Comparison of ENCODE assay signal across 27 mouse cellular contexts in the genomic region with DNA sequence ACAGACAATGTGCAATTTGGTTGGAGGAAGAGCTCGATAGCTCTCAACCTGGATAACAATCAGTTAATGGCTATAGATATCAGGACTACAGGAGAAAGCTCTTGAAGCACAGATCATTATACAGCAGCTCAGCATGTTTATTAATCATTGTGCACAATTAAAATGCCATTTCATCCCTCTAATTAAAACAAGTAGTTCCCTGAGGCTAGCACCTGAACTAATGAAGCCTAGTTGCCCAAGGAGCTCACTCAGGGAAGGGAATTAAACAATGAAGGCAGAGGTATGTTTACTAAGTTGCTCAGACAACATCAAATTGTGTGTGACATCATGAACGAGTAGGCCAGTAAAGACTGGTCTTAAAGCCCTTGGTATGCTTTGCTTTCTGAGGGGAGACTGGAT.
A peak's percentile ranks its signal among the peaks of the same experiment; 100 is the strongest.
DNase-seq lines count a peak whose midpoint lies in the region; ATAC-seq and TF ChIP-seq lines count a peak whose summit lies in the region.
"Had no signal": no experiment of that assay in that cellular context is flagged by ENCODE, and none has a peak within 500 bp of the region (broad histone marks: within the 10 kb centered on the region; RNA-seq: fewer than 3 reads in every experiment).

No protein-coding gene starts in this region.

- no peak overlapping the region for H3K9ac ChIP-seq in midbrain, embryonic 13.5 days (replicated peaks)
- no peak overlapping the region for H3K9ac ChIP-seq in forebrain, embryonic 13.5 days
- H3K9ac ChIP-seq in forebrain, postnatal 0 days = no peak overlapping the region
- no peak overlapping the region for H3K9ac ChIP-seq in midbrain, embryonic 16.5 days (ENCODE audit: low read depth, low read length)
- H3K9ac ChIP-seq: embryonic facial prominence, embryonic 15.5 days; kidney, embryonic 15.5 days; limb, embryonic 13.5 days; liver, embryonic 12.5 days; midbrain, embryonic 12.5 days had no signal

- H3K27ac ChIP-seq in midbrain, embryonic 13.5 days = no peak overlapping the region
- no peak overlapping the region for H3K27ac ChIP-seq in midbrain, embryonic 10.5 days (replicated peaks)
- H3K27ac ChIP-seq in forebrain, embryonic 13.5 days = no peak overlapping the region
- no peak overlapping the region for H3K27ac ChIP-seq in forebrain, postnatal 0 days (ENCODE audit: low read depth, low read length)
- H3K27ac ChIP-seq in midbrain, embryonic 16.5 days (ENCODE audit: low read length) = no peak overlapping the region
- H3K27ac ChIP-seq in left cerebral cortex, adult 2 months = no peak overlapping the region
- no peak overlapping the region for H3K27ac ChIP-seq in cerebellum, adult 2 months (ENCODE audit: insufficient read depth, low read length)
- H3K27ac ChIP-seq: embryonic facial prominence, embryonic 15.5 days; heart, embryonic 10.5 days; kidney, embryonic 15.5 days; limb, embryonic 13.5 days; liver, embryonic 12.5 days; midbrain, embryonic 12.5 days had no signal

- intact Hi-C loops in left cerebral cortex, adult 2 months (cut with DNase I) = no loop called here
- intact Hi-C loops in gastrocnemius, postnatal 36 days (cut with DNase I) = no loop called here

- no peak overlapping the region for H3K4me2 ChIP-seq in midbrain, embryonic 13.5 days (replicated peaks)
- H3K4me2 ChIP-seq in forebrain, embryonic 13.5 days = no peak overlapping the region
- no peak overlapping the region for H3K4me2 ChIP-seq in forebrain, postnatal 0 days (ENCODE audit: low read depth)
- no peak overlapping the region for H3K4me2 ChIP-seq in midbrain, embryonic 16.5 days (ENCODE audit: low read length)
- H3K4me2 ChIP-seq: embryonic facial prominence, embryonic 15.5 days; kidney, embryonic 15.5 days; limb, embryonic 13.5 days; liver, embryonic 12.5 days; midbrain, embryonic 12.5 days had no signal

- 62% methylated on average over 2 of the region's 2 CpGs for WGBS in midbrain, embryonic 13.5 days
- 82% methylated on average over 2 of the region's 2 CpGs for WGBS in midbrain, embryonic 10.5 days
- WGBS in forebrain, embryonic 13.5 days = 17% methylated on average over 2 of the region's 2 CpGs
- 29% methylated on average over 2 of the region's 2 CpGs for WGBS in forebrain, postnatal 0 days
- 56% methylated on average over 2 of the region's 2 CpGs for WGBS in midbrain, embryonic 16.5 days
- 88% methylated on average over 2 of the region's 2 CpGs for WGBS in cerebellum, adult 2 months

- no peaks in the 10 kb centered on the region for H3K27me3 ChIP-seq in midbrain, embryonic 13.5 days
- H3K27me3 ChIP-seq in midbrain, embryonic 10.5 days (ENCODE audit: low read depth, poor library complexity, severe bottlenecking) = no peaks in the 10 kb centered on the region
- H3K27me3 ChIP-seq in forebrain, embryonic 13.5 days = peaks cover 8% of the 10 kb centered on the region
- no peaks in the 10 kb centered on the region for H3K27me3 ChIP-seq in forebrain, postnatal 0 days (ENCODE audit: insufficient read depth, low read length)
- no peaks in the 10 kb centered on the region for H3K27me3 ChIP-seq in midbrain, embryonic 16.5 days (ENCODE audit: control insufficient read depth, insufficient read depth, low read depth, low read length)
- no peaks in the 10 kb centered on the region for H3K27me3 ChIP-seq in cerebellum, adult 2 months (ENCODE audit: control insufficient read depth, insufficient read depth, low read length)
- H3K27me3 ChIP-seq: CH12.LX; embryonic facial prominence, embryonic 15.5 days; kidney, embryonic 15.5 days; limb, embryonic 13.5 days; liver, embryonic 12.5 days; midbrain, embryonic 12.5 days; Patski had no signal

- TF ChIP-seq CTCF in forebrain, postnatal 0 days (IDR thresholded peaks at IDR 0.05; ENCODE audit: low read depth) = no peak
- TF ChIP-seq CTCF in left cerebral cortex, adult 2 months (IDR thresholded peaks at IDR 0.05) = no peak
- TF ChIP-seq CTCF in cerebellum, adult 2 months (IDR thresholded peaks at IDR 0.05; ENCODE audit: borderline replicate concordance, insufficient read depth, low read depth, low read length) = no peak

- peak; percentile 70; the same call in 1 of the 2 replicates for ATAC-seq in midbrain, embryonic 13.5 days
- ATAC-seq in forebrain, embryonic 13.5 days = peak; percentile 79
- ATAC-seq in forebrain, postnatal 0 days = no peak
- peak; percentile 58; the same call in 1 of the 2 replicates for ATAC-seq in midbrain, embryonic 16.5 days
- ATAC-seq: intestine, postnatal 0 days; liver, embryonic 12.5 days; Patski had no signal

- H3K36me3 ChIP-seq in midbrain, embryonic 13.5 days = no peaks in the 10 kb centered on the region
- no peaks in the 10 kb centered on the region for H3K36me3 ChIP-seq in midbrain, embryonic 10.5 days
- H3K36me3 ChIP-seq in forebrain, embryonic 13.5 days (ENCODE audit: poor library complexity, severe bottlenecking) = no peaks in the 10 kb centered on the region
- no peaks in the 10 kb centered on the region for H3K36me3 ChIP-seq in forebrain, postnatal 0 days (ENCODE audit: insufficient read depth)
- H3K36me3 ChIP-seq in midbrain, embryonic 16.5 days (ENCODE audit: control insufficient read depth, insufficient read depth, low read length) = no peaks in the 10 kb centered on the region
- H3K36me3 ChIP-seq: embryonic facial prominence, embryonic 15.5 days; G1E; heart, embryonic 10.5 days; kidney, embryonic 15.5 days; limb, embryonic 13.5 days; liver, embryonic 12.5 days; midbrain, embryonic 12.5 days had no signal

- H3K9me3 ChIP-seq in midbrain, embryonic 13.5 days = no peaks in the 10 kb centered on the region
- no peaks in the 10 kb centered on the region for H3K9me3 ChIP-seq in midbrain, embryonic 10.5 days (replicated peaks)
- no peaks in the 10 kb centered on the region for H3K9me3 ChIP-seq in forebrain, embryonic 13.5 days (replicated peaks)
- H3K9me3 ChIP-seq in forebrain, postnatal 0 days (ENCODE audit: low read length) = no peaks in the 10 kb centered on the region
- H3K9me3 ChIP-seq in midbrain, embryonic 16.5 days (replicated peaks; ENCODE audit: control insufficient read depth, low read length, poor library complexity, severe bottlenecking) = no peaks in the 10 kb centered on the region
- H3K9me3 ChIP-seq: embryonic facial prominence, embryonic 15.5 days; G1E; heart, embryonic 10.5 days; kidney, embryonic 15.5 days; limb, embryonic 13.5 days; liver, embryonic 12.5 days; midbrain, embryonic 12.5 days had no signal

- no peak for DNase-seq in midbrain, embryonic 10.5 days (ENCODE audit: low spot score)
- DNase-seq in forebrain, postnatal 0 days = peak; percentile 7
- DNase-seq in left cerebral cortex, adult 2 months (ENCODE audit: extremely low spot score in 1 of 2, low spot score in 2 of 2) = no peak
- DNase-seq in gastrocnemius, postnatal 36 days = no peak
- no peak for DNase-seq in cerebellum, adult 2 months
- DNase-seq: adrenal gland, adult 2 months; B cell, adult 2 months; cerebellum, adult 9-10 months; kidney, postnatal 36 days; lung, adult 18-20 months; lung, postnatal 10 days; right cerebral cortex, adult 18-20 months; right cerebral cortex, postnatal 4 days; thymus, postnatal 14 days had no signal

- TF ChIP-seq POLR2A in cerebellum, adult 2 months (IDR thresholded peaks at IDR 0.05; ENCODE audit: borderline replicate concordance, insufficient read depth, low read length) = no peak

- H3K4me3 ChIP-seq in midbrain, embryonic 13.5 days (replicated peaks) = no peak overlapping the region
- no peak overlapping the region for H3K4me3 ChIP-seq in midbrain, embryonic 10.5 days
- H3K4me3 ChIP-seq in forebrain, embryonic 13.5 days = no peak overlapping the region
- H3K4me3 ChIP-seq in forebrain, postnatal 0 days (ENCODE audit: low read depth, low read length) = no peak overlapping the region
- H3K4me3 ChIP-seq in midbrain, embryonic 16.5 days (ENCODE audit: low read depth, low read length) = no peak overlapping the region
- H3K4me3 ChIP-seq in left cerebral cortex, adult 2 months = no peak overlapping the region
- H3K4me3 ChIP-seq in cerebellum, adult 2 months (replicated peaks; ENCODE audit: insufficient read depth, low read depth, low read length) = no peak overlapping the region
- H3K4me3 ChIP-seq: embryonic facial prominence, embryonic 15.5 days; heart, embryonic 10.5 days; kidney, embryonic 15.5 days; limb, embryonic 13.5 days; liver, embryonic 12.5 days; midbrain, embryonic 12.5 days had no signal

- H3K4me1 ChIP-seq in midbrain, embryonic 13.5 days (replicated peaks) = no peaks in the 10 kb centered on the region
- no peaks in the 10 kb centered on the region for H3K4me1 ChIP-seq in midbrain, embryonic 10.5 days
- peaks cover 12% of the 10 kb centered on the region for H3K4me1 ChIP-seq in forebrain, embryonic 13.5 days
- peaks cover 6% of the 10 kb centered on the region; the same call in 1 of the 2 replicates for H3K4me1 ChIP-seq in forebrain, postnatal 0 days (ENCODE audit: insufficient read depth)
- H3K4me1 ChIP-seq in midbrain, embryonic 16.5 days (ENCODE audit: control insufficient read depth, insufficient read depth, low read length) = no peaks in the 10 kb centered on the region; the same call in 1 of the 2 replicates
- H3K4me1 ChIP-seq in cerebellum, adult 2 months (ENCODE audit: control insufficient read depth, insufficient read depth, low read length) = no peaks in the 10 kb centered on the region
- H3K4me1 ChIP-seq: embryonic facial prominence, embryonic 15.5 days; heart, embryonic 10.5 days; kidney, embryonic 15.5 days; limb, embryonic 13.5 days; liver, embryonic 12.5 days; midbrain, embryonic 12.5 days had no signal
